Comparison of ENCODE assay signal across 23 mouse cellular contexts in genomic region chr5:120718600-120719378, GRCm38 (mm10). TPM values are rescaled to one million over a fixed set of nuclear protein-coding genes. Genes with fewer than 3 reads are reported as not detected.
DNase-seq lines count a peak whose midpoint lies in the region; ATAC-seq and TF ChIP-seq lines count a peak whose summit lies in the region.
"Had no signal": no experiment of that assay in that cellular context is flagged by ENCODE, and none has a peak within 500 bp of the region (broad histone marks: within the 10 kb centered on the region; RNA-seq: fewer than 3 reads in every experiment).

No protein-coding gene starts in this region.

- no peaks in the 10 kb centered on the region; the same call in 1 of the 2 replicates for H3K4me1 ChIP-seq in heart, embryonic 16.5 days (ENCODE audit: control insufficient read depth, insufficient read depth, low read length)
- no peaks in the 10 kb centered on the region for H3K4me1 ChIP-seq in stomach, postnatal 0 days (replicated peaks; ENCODE audit: control insufficient read depth, insufficient read depth)
- H3K4me1 ChIP-seq: limb, embryonic 13.5 days; neural tube, embryonic 13.5 days had no signal

- whole genome bisulfite sequencing in heart, embryonic 16.5 days, result 51% methylated on average over 15 of the region's 15 CpGs
- WGBS in stomach, postnatal 0 days, result 41% methylated on average over 15 of the region's 15 CpGs

- no peak for DNase-seq in heart, postnatal 36 days
- DNase-seq in layer of hippocampus, adult 2 months (ENCODE audit: low spot score in 2 of 2), result no peak
- no peak for DNase-seq in layer of hippocampus, postnatal 36 days
- peak; percentile 59 for DNase-seq in retina, postnatal 1 day
- DNase-seq in retina, embryonic 14.5 days (ENCODE audit: low spot score), result no peak
- peak; percentile 32 for DNase-seq in stomach, postnatal 0 days (ENCODE audit: low spot score)
- DNase-seq in right cerebral cortex, postnatal 14 days, result no peak
- DNase-seq: adrenal gland, postnatal 10 days; cerebellum, adult 9-11 months; kidney, adult 11 months; liver, postnatal 0 days; lung, postnatal 4 days; right cerebral cortex, postnatal 25 days; thymus, postnatal 14 days had no signal

- H3K27me3 ChIP-seq in heart, embryonic 16.5 days (ENCODE audit: control insufficient read depth, insufficient read depth, low read length), result peaks cover 7% of the 10 kb centered on the region
- no peaks in the 10 kb centered on the region for H3K27me3 ChIP-seq in stomach, postnatal 0 days (ENCODE audit: control insufficient read depth, insufficient read depth, low read length)

- H3K9me3 ChIP-seq in heart, embryonic 16.5 days (replicated peaks; ENCODE audit: control insufficient read depth, low read length), result peaks cover 5% of the 10 kb centered on the region; the same call in 1 of the 2 replicates
- H3K9me3 ChIP-seq in stomach, postnatal 0 days (ENCODE audit: control insufficient read depth, low read length), result no peaks in the 10 kb centered on the region
- H3K9me3 ChIP-seq: limb, embryonic 13.5 days had no signal

- H3K9ac ChIP-seq in heart, embryonic 16.5 days (ENCODE audit: low read length), result no peak overlapping the region
- H3K9ac ChIP-seq in stomach, postnatal 0 days (ENCODE audit: low read length), result no peak overlapping the region
- H3K9ac ChIP-seq: limb, embryonic 13.5 days; liver, postnatal 0 days; neural tube, embryonic 13.5 days had no signal

- intact Hi-C loops in heart, postnatal 36 days (cut with DNase I), result no loop called here

- peak; percentile 52 for TF ChIP-seq CTCF in layer of hippocampus, adult 2 months (conservative IDR thresholded peaks at IDR 0.05)
- peak; percentile 34; the same call in 1 of the 2 replicates for TF ChIP-seq CTCF in stomach, postnatal 0 days (IDR thresholded peaks at IDR 0.05; ENCODE audit: low read depth)

- H3K27ac ChIP-seq in heart, embryonic 16.5 days (ENCODE audit: low read length), result no peak overlapping the region
- no peak overlapping the region for H3K27ac ChIP-seq in layer of hippocampus, adult 2 months
- H3K27ac ChIP-seq in stomach, postnatal 0 days (replicated peaks), result no peak overlapping the region
- H3K27ac ChIP-seq: limb, embryonic 13.5 days; neural tube, embryonic 13.5 days had no signal

- H3K36me3 ChIP-seq in heart, embryonic 16.5 days (ENCODE audit: control insufficient read depth, insufficient read depth), result no peaks in the 10 kb centered on the region
- no peaks in the 10 kb centered on the region for H3K36me3 ChIP-seq in stomach, postnatal 0 days (ENCODE audit: control insufficient read depth, insufficient read depth, low read length)
- H3K36me3 ChIP-seq: limb, embryonic 13.5 days; neural tube, embryonic 13.5 days had no signal

- H3K4me2 ChIP-seq in heart, embryonic 16.5 days (ENCODE audit: low read depth, low read length), result no peak overlapping the region
- no peak overlapping the region for H3K4me2 ChIP-seq in stomach, postnatal 0 days (replicated peaks; ENCODE audit: low read depth)
- H3K4me2 ChIP-seq: heart, embryonic 11.5 days; limb, embryonic 13.5 days; midbrain, embryonic 11.5 days; neural tube, embryonic 13.5 days had no signal

- no peak for TF ChIP-seq EP300 in stomach, postnatal 0 days (optimal IDR thresholded peaks at IDR 0.05)

- no peak overlapping the region for H3K4me3 ChIP-seq in heart, embryonic 16.5 days (ENCODE audit: low read length)
- H3K4me3 ChIP-seq in layer of hippocampus, adult 2 months, result no peak overlapping the region
- no peak overlapping the region for H3K4me3 ChIP-seq in stomach, postnatal 0 days (ENCODE audit: low read depth, low read length)
- H3K4me3 ChIP-seq: limb, embryonic 13.5 days; neural tube, embryonic 13.5 days had no signal

- peak; percentile 41; the same call in 1 of the 2 replicates for ATAC-seq in heart, embryonic 16.5 days (replicated peaks; ENCODE audit: extremely low read depth, insufficient read depth, low FRiP score)
- no peak for ATAC-seq in stomach, postnatal 0 days (ENCODE audit: low FRiP score, low TSS enrichment)
- ATAC-seq: forebrain, embryonic 16.5 days; liver, postnatal 0 days had no signal

RNA-seq across cellular contexts. Expression of gene Dtx1, which starts 7.1 kb away (rescaled TPM):
- 6.7 and 11.2 TPM in 2 replicates for polyA plus RNA-seq in heart, embryonic 16.5 days (2015; fragmentation: Nextera tagmentation; extraction: Ambion mirVana)
- 1 to 10 TPM; 1.8 to 1.9 TPM for total RNA-seq in heart, postnatal 36 days (2021)
- total RNA-seq in layer of hippocampus, adult 2 months (2021), result 10 to 100 TPM; 70.9 to 73.9 TPM
- 10 to 100 TPM; 70.7 TPM for total RNA-seq in layer of hippocampus, postnatal 36 days (2021)
- 2.0 and 3.1 TPM in 2 replicates for polyA plus RNA-seq in stomach, postnatal 0 days (2015; fragmentation: Nextera tagmentation; extraction: Ambion mirVana)

RNA-seq across cellular contexts. Expression of gene Oas2, which starts 30.9 kb away (rescaled TPM):
- polyA plus RNA-seq in heart, embryonic 16.5 days (2015; fragmentation: Nextera tagmentation; extraction: Ambion mirVana), result 0.22 and 0.46 TPM in 2 replicates
- 1 to 10 TPM in 1 of 2 experiments, under 1 TPM in 1; 0.80 to 2.4 TPM for total RNA-seq in heart, postnatal 36 days (2021)
- not detected for total RNA-seq in layer of hippocampus, adult 2 months (2021)
- under 1 TPM in 1 of 2 experiments, not detected in 1; 0.30 TPM for total RNA-seq in layer of hippocampus, postnatal 36 days (2021)
- 0.59 and 0.74 TPM in 2 replicates for polyA plus RNA-seq in stomach, postnatal 0 days (2015; fragmentation: Nextera tagmentation; extraction: Ambion mirVana)

RNA-seq across cellular contexts. Expression of gene Oas3, which starts 58.7 kb away (rescaled TPM):
- 0.59 and 0.80 TPM in 2 replicates for polyA plus RNA-seq in heart, embryonic 16.5 days (2015; fragmentation: Nextera tagmentation; extraction: Ambion mirVana)
- total RNA-seq in heart, postnatal 36 days (2021), result under 1 TPM in 1 of 2 experiments, not detected in 1; 0.51 TPM
- total RNA-seq in layer of hippocampus, adult 2 months (2021), result not detected
- total RNA-seq in layer of hippocampus, postnatal 36 days (2021), result not detected
- polyA plus RNA-seq in stomach, postnatal 0 days (2015; fragmentation: Nextera tagmentation; extraction: Ambion mirVana), result 0.40 and 0.41 TPM in 2 replicates
- total RNA-seq: layer of hippocampus, postnatal 25 days; left cerebral cortex, postnatal 14 days had no signal
- polyA plus RNA-seq: stomach, embryonic 14.5 days had no signal

Comparison
In these comparisons a context has a peak if more than half of its experiments do, and no peak if none do; other contexts are left out.
1. DNase-seq: peak in retina, postnatal 1 day (single experiment) and stomach, postnatal 0 days (single experiment); none in heart, postnatal 36 days (0 of 2), layer of hippocampus, adult 2 months (0 of 2), layer of hippocampus, postnatal 36 days (0 of 2), retina, embryonic 14.5 days (single experiment) and right cerebral cortex, postnatal 14 days (single experiment).
2. RNA of gene Dtx1, which starts 7.1 kb away (total RNA-seq): 70.9 to 73.9 TPM in layer of hippocampus, adult 2 months and 70.7 TPM in layer of hippocampus, postnatal 36 days; 1.8 to 1.9 TPM in heart, postnatal 36 days; every median in the first group is over 10 times any median in the second.